Mouse (Mus musculus) layer of hippocampus, adult 9-10 months (tissue): ENCODE data around the gene Yipf2.
"Not testable (repeated sequence)": the region's sequence is repeated elsewhere in the genome, so short reads cannot be mapped to it uniquely, and the experiment has no call there.

ENCODE experiments used
- DNase-seq: peaks from one replicate; pipeline ENCODE4 v3.0.0; 2022; ENCODE audit warnings: low spot score

The Yipf2 gene

GRCm38 (mm10) chr9:21557556-21557955, 35.1 kb downstream of the Yipf2 start:
- DNase-seq = no peak

- no peak for DNase-seq
Measured at GRCm38 (mm10) chr9:21556996-21557395, 35.6 kb downstream of the Yipf2 start.

- no peak for DNase-seq
Measured at GRCm38 (mm10) chr9:21555198-21555742, 37.4 kb downstream of the Yipf2 start.

- no peak for DNase-seq
Measured at GRCm38 (mm10) chr9:21553607-21554273, 38.9 kb downstream of the Yipf2 start.

GRCm38 (mm10) chr9:21551049-21551448, 41.6 kb downstream of the Yipf2 start:
- DNase-seq = no peak

- no peak for DNase-seq
Measured at GRCm38 (mm10) chr9:21547075-21547941, 45.3 kb downstream of the Yipf2 start.

- DNase-seq = no peak
Measured at GRCm38 (mm10) chr9:21546789-21547074, 45.9 kb downstream of the Yipf2 start, which contains the start of gene Carm1. Carm1 (plus strand) TSS chr9:21546894.

GRCm38 (mm10) chr9:21545916-21546788, 46.5 kb downstream of the Yipf2 start:
- peak; percentile 91 for DNase-seq

- DNase-seq = no peak
Measured at GRCm38 (mm10) chr9:21545351-21545915, 47.2 kb downstream of the Yipf2 start.

- not testable (repeated sequence) for DNase-seq
Measured at GRCm38 (mm10) chr9:21542001-21542400, 50.6 kb downstream of the Yipf2 start.

GRCm38 (mm10) chr9:21539981-21540753, 52.5 kb downstream of the Yipf2 start:
- no peak for DNase-seq
